Mouse (Mus musculus) bone marrow, adult 2 months (tissue): ENCODE measurements around the gene Vmac. TPM values are rescaled to one million over a fixed set of nuclear protein-coding genes. Genes with fewer than 3 reads are reported as not detected.

Experiments
- H3K27ac ChIP-seq: fragments of 200-500 bp; 2 replicates; pipeline ENCODE4 v1.5.1; 2012; ENCODE audit warnings: low read depth, mild to moderate bottlenecking, control low read depth, inconsistent platforms, low read length; ENCODE audit not compliant: control insufficient read depth, poor library complexity, insufficient read depth
- H3K4me1 ChIP-seq: fragments of 200-500 bp; 2 replicates; pipeline ENCODE4 v1.6.1; 2011; ENCODE audit warnings: low read length; ENCODE audit not compliant: control insufficient read depth, insufficient read depth
- H3K4me3 ChIP-seq: fragments of 200-500 bp; replicated peaks from 2 replicates; pipeline ENCODE3; 2011; ENCODE audit warnings: mild to moderate bottlenecking, low read depth, low read length, control low read depth; ENCODE audit not compliant: control insufficient read depth
- CTCF ChIP-seq: fragments of 200-500 bp; IDR thresholded peaks from 2 replicates; pipeline ENCODE4 v1.5.1; 2011; ENCODE audit warnings: low read length, control low read depth; ENCODE audit not compliant: control insufficient read depth, insufficient read depth
- POLR2A ChIP-seq: fragments of 200-500 bp; IDR thresholded peaks from 2 replicates; pipeline ENCODE4 v1.6.1; 2011; ENCODE audit warnings: low read depth, mild to moderate bottlenecking, control low read depth, low read length, borderline replicate concordance; ENCODE audit not compliant: control insufficient read depth
- WGBS: fragments of 180-500 bp; shearing (Covaris S2); methylation state at CpG from one replicate; pipeline ENCODE4 v1.1.7; 2018; 5-methylcytosine and 5-hydroxymethylcytosine counted together
- polyA plus RNA-seq: library from polyadenylated mRNA; stranded (reverse); fragments of >200 nt; gene quantifications from 2 replicates; pipeline ENCODE4 v1.2.4, GENCODE M21; 2011; ENCODE audit warnings: low replicate concordance; ENCODE audit not compliant: missing spikeins, insufficient read depth, insufficient read length

Gene Vmac
- polyA plus RNA-seq, 1 experiment = 3.1 TPM

DNA sequence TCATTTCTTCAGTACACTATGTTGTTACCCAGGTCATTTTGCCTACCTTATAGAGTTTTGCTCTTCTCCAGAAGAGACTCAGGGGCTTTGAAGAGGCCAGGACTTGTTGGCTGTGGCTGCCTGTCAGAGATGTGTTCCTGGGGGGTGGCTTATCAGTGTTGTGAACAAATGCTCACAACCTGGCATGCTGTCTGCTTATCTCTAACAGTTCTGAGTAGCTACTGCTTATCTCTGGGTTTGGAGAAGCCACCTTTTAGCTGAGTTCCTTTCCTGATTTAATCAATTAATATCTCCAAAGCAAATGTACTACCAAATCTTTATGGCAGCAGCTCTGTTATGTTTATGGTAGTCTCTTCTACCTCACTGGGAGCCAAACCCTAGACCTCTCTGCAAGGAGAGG lies 29.8 kb downstream of the Vmac start:
- H3K27ac ChIP-seq = no peak overlapping the region
- TF ChIP-seq CTCF = no peak
- no peak for TF ChIP-seq POLR2A
- H3K4me3 ChIP-seq = no peak overlapping the region
- no peaks in the 10 kb centered on the region; the same call in 1 of the 2 replicates for H3K4me1 ChIP-seq

DNA sequence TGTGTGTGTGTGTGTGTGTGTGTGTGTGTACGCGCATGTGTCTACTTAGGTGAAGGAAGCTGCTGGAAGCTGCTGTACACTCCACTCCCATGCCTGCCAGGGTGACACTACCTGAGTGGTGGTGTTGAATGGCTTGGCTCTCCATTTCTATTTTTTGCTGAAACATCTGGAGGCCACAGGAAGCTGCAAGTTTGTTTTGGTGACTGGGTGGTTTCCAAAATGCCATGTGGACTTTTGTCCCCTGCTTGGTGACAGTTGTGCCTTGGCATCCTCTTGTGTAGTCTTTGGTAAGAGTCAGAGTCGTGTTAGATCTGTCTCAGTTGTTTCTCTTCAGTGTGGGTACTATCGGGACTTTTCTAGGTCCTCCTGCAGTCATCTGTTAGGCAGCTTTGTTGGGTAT lies 31.0 kb downstream of the Vmac start:
- H3K4me1 ChIP-seq = no peaks in the 10 kb centered on the region; the same call in 1 of the 2 replicates
- TF ChIP-seq POLR2A (no peak), CTCF (no peak)
- H3K4me3 ChIP-seq = no peak overlapping the region
- no peak overlapping the region for H3K27ac ChIP-seq
- whole genome bisulfite sequencing = 78% methylated on average over 4 of the region's 4 CpGs

DNA sequence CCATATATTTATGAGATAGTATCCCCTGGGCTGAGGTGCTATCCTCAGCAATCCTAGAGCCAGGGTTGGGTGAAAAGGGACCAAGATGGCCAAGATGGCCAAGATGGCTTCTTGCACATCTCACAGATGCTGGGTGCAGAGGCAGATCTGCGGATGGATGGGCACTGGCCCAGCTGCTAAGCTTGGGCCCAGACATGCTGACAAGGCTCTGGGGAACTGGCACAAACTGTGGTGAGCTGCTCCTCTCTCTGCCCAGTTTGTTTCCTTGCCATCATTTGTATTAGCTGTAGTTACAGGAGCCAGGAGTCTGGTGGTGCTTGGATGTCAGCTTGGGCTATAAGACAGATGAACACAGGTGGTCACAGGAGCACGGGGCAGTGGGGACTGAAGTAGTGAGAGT lies 33.2 kb downstream of the Vmac start:
- Histone ChIP-seq H3K4me1 (no peaks in the 10 kb centered on the region; the same call in 1 of the 2 replicates), H3K27ac (no peak overlapping the region), H3K4me3 (no peak overlapping the region)
- WGBS = 86% methylated on average over 2 of the region's 2 CpGs
- TF ChIP-seq CTCF = no peak
- TF ChIP-seq POLR2A = no peak

DNA sequence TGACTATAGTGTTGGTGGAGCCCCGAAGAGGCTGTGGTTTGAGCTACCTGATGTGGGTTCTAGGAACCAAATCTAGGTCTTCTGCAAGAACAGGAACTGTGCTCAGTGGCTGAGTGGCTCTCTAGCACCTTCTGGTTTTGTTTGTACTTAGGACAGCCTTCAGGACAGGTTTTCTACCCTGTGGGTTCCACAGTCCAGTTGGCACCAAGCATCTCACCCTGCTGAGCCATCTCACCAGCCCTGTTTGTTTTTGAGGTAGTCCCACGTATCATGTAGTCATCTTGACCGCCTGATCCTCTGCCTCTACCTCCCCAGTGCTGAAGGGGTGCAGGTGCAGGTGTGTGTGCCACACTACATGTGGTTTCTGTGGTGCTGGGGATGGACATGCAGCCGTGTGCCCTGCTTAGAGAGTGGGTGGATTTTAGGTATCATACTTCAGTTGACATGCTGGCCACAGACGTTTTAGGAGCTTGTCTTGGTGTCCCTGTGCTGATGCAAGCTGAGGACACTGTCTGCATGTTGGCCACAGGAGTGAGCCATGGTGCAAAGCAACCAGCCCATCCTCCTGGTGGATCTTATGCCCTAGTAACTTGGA lies 34.2 kb downstream of the Vmac start:
- H3K27ac ChIP-seq = no peak overlapping the region
- WGBS = 77% methylated on average over 5 of the region's 5 CpGs

DNA sequence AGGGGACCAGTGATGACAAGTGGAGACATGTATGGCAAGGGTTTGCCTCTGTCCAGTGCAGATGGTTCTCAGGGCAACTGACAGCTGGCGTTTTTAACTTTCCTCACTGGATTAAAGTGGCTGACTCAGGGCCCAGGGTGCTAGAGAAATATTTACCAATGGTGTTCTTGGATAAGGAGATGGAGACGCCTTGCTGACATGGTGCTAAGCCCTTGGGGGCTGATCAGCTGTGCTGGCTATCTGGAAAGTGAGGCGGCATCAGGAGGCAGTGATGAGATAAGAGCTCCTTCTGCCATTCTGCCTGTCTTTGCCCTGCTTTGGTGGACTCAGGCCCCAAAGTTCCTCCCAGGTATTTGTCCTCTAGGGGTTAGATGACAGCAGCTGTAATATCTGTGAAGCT lies 34.9 kb downstream of the Vmac start:
- TF ChIP-seq POLR2A = no peak
- no peak for TF ChIP-seq CTCF
- Histone ChIP-seq H3K27ac (no peak overlapping the region), H3K4me3 (no peak overlapping the region), H3K4me1 (no peaks in the 10 kb centered on the region; the same call in 1 of the 2 replicates)
- 71% methylated on average over 3 of the region's 3 CpGs for WGBS

More for the DNA sequence above, 34.2 kb downstream of the Vmac start:
- Histone ChIP-seq H3K4me1 (no peaks in the 10 kb centered on the region; the same call in 1 of the 2 replicates), H3K4me3 (no peak overlapping the region)
- no peak for TF ChIP-seq CTCF
- TF ChIP-seq POLR2A = no peak

DNA sequence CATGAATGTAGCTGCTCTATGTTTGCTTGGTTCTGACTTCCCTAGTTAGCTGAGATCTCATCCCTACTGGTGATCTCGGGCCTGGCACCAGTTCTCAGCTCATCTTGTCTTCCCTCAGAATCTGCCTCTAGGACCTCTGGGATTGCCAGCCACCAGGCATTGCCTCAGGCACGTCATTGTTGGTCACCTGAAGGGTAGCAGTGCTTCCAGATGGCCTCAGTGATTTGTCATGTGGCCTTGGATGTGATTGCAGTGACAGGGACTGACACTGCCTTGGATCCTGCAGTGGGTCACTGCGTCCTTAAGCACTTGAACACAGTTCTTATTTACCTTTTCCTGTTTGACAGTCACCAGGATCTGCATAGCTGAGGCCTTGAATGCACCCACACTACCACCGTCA lies 36.0 kb downstream of the Vmac start:
- no peak for TF ChIP-seq CTCF
- no peak for TF ChIP-seq POLR2A
- Histone ChIP-seq H3K4me1 (no peaks in the 10 kb centered on the region; the same call in 1 of the 2 replicates), H3K4me3 (no peak overlapping the region), H3K27ac (no peak overlapping the region)
- 87% methylated on average over 4 of the region's 4 CpGs for WGBS

DNA sequence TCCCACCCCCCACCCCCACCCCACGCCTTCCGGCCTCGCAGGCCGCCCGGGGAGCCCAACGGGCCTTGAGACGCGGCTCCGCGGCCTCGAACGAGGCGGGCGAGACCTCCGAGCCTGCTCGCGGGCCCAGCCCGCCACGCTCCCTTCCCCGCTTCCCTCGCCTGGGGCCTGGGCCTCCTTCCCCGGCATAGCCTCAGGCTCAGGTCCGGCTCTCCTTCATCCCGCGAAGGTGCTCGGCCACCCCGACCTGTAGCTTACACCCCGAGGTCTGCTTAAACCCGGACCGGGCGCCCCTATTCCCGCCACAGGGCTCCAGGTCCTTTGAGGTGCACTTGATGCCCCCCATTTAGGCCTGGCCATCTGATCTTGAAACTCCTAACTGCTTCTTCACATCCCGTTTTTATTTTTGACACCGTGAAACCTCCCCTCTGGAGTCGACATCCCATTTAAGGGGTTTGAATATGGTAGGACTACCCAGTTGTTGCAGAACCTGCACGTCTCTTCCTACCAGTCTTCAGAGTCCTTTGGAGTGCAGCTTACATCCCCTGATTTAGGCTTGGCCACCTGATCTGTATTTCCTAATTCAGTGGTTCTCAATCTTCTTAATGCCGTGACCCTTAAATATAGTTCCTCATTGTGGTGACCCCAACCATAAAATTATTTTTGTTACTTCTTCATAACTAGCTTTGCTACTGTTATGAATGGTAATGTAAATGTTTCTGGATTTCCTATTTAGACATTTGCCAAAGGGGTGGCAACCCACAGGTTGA lies 44.0 kb downstream of the Vmac start:
- peak overlapping the region; percentile 91 for H3K4me3 ChIP-seq
- under 1% methylated on average over 37 of the region's 37 CpGs for WGBS
- peak overlapping the region; percentile 88 for H3K27ac ChIP-seq
- peaks cover 1% of the 10 kb centered on the region; the same call in 1 of the 2 replicates for H3K4me1 ChIP-seq
- no peak for TF ChIP-seq POLR2A
- no peak for TF ChIP-seq CTCF

DNA sequence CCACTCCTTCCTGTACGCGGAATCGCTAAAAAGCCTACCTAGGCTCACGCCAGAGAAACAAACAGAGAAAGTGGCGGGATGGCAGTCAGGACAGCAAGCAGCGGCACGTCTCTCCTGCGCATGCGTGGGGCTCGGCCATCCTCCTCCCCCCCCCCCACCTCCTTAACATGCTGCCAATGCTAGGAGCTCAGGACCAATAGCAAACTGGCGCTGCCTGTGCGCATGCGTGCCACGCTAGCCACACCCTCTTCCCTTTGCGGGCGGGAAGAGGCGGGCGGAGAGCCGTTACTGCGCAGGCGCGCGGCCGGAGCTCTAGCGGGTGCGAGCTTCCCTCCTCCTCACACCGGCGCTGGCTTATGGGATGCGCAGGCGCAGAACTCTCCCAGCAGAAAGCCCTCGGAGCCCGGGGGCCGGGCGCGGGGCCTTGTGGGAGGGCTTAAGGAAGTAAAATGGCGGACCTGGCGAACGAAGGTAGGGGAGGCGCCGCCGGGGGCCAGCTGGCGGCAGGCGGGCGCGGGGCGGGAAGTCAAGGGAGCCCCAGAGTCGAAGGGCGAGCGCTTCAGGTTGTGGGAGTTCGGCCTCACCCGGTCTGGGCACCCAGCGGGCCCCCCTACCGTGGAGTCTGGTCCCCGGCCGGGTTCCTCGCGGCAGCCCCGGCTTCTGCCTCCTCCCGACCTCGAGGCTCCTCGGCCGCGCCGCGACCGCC lies 44.7 kb downstream of the Vmac start, which contains the start of gene Ranbp3:
TSS of gene Ranbp3 (plus strand) at position 354 of the 706 bp plus-strand sequence.
- Histone ChIP-seq H3K4me3 (peak within 1 kb of the TSS; percentile 91), H3K4me1 (peaks cover 1% of the 10 kb centered on the region), H3K27ac (peak within 1 kb of the TSS; percentile 88)
- WGBS = under 1% methylated on average over 64 of the region's 66 CpGs
- 0 out of 2 replicates have a peak, but pooled peaks have one; percentile 15 for TF ChIP-seq CTCF
- peak; percentile 71 for TF ChIP-seq POLR2A
